Mouse (Mus musculus): Measurements from ENCODE around the gene Mical2.

Mical2 gene

GRCm38 (mm10) chr7:112278648-112279047, 53.0 kb downstream of the Mical2 start:
- no peak for DNase-seq (ENCODE audit: low read depth)

DNA sequence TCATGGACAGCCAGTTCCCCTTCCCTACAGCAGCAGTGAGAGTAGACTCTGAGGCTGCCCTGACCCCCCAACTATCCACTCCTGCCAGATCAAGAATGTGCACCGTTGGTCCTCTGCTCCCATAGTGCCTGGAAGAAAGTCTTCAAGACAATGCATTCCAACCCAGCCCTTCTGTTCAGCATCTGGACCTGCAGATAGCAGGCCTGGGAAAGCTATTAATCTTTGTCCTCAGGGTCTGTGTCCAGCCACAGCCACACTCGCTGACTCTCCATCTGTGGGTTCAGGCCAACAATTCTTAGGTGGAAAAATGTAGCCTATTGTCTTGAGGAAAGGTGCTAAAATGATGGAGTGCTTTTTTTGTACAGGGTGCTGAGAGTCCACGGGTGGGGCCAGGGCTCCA, 54.8 kb downstream of the Mical2 start:
- DNase-seq (ENCODE audit: low read depth), result no peak

DNA sequence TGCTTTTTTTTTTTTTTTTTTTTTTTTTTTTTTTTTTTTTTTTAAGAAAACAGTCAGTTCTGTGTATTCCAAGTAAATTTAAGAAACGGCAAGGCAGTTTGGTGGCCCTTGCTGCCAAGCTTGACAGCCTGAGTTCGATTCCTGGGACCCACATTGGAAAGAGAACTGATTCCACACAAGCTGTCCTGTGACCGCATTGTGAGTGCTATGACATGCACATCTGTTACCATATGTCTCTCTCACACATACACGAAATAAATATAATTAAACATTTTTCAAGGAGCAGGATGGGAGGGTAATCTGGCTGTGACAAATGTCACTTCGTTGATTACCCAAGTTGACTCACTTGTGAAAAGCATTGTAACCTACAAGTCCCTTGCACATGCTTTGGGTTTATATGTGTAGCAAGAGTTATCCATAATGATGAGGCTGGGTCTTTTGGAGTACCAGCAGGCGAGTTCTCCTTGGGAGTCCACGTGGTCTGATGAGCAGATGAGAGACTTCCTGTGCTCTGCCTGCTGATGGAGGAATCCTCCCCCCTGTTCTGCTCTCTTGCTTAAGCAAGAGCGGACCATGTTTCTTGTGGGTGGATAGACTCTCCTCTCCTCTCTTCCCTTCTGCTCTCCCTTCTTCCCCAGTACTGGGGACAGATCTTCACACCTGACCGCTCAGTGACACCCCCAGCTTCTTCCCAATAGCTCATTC, 58.1 kb downstream of the Mical2 start:
- DNase-seq (ENCODE audit: low read depth), result no peak

DNA sequence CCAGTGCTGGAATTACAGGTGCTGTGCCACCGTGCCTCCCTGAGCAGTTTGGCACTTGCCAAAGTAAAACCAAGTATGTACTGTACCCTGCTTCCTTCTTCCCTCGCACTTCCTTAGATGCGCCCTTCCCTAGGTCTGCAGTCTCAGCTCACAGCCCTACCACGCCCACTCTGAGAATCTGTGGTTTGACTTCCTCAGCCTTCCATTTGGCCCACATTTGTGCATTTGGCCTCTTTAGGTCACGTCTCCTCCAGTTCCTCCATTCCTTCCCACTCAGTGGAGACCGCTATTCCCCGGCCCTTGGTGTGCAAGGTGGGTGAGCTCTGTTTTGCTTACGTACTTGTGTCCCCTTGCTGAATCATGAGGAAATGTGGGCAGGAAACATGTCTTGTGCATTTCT, 59.9 kb downstream of the Mical2 start:
- DNase-seq (ENCODE audit: low read depth), result no peak

DNA sequence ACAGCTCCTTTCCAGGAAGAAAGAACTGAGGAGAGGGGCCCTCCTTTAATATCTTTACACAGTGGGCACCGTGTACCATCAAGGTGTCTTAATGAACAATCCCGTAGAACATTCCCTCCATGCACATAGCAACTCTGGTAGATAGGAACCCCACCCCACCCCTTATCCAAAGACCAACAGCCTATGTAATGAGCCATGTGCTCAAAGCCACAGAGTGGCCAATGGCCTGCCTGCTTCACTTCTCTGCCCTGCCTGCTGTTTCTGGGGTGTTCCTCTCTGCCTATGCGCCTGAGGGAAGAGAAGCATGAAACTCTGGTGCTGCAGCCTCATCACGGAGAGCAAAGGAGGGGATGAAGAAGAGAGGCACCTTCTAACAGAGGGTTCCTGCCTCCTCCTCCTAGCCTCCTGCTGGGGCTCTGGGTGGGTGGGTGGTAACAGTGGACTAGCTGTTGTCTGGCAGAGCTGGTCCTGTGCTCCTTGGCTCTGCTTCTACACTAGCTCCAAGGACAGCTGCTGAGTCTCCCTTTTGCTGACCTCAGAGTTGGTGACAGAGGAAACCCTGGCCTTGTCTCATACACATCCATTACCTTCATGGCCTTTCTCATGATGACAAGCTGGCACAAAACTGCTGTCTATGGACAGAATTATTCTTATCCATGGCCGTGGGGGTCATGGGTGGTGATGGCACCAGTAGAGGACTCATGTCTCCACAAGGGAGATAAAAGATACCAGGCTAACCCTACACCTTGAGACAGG, 62.9 kb downstream of the Mical2 start:
- DNase-seq (ENCODE audit: low read depth), result no peak

DNA sequence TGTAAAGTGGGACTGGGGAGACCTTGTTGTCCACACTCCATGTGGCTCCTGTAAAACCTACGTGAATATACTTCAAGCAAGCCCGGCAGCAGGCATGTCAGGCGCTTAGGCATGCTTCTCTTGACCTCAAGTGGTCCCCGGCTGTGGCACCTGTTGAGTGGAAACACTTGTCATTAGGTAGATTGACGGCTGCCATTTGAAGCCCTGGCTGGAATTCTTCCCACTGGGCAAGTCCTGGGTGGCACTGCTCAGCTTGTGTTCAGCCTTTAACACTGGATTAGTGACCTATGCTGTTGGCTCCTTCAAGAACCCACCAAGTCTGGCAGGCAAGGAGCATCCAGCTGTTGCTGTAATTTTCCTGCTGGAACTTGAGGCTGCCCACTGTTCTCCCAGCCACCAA, 63.9 kb downstream of the Mical2 start:
- DNase-seq (ENCODE audit: low read depth), result no peak

GRCm38 (mm10) chr7:112289990-112290389, 64.3 kb downstream of the Mical2 start:
- DNase-seq (ENCODE audit: low read depth), result no peak

GRCm38 (mm10) chr7:112293456-112294104, 67.9 kb downstream of the Mical2 start:
- DNase-seq (ENCODE audit: low read depth), result no peak

GRCm38 (mm10) chr7:112295426-112296221, 70.0 kb downstream of the Mical2 start:
- DNase-seq (ENCODE audit: low read depth), result no peak

- no peak for DNase-seq (ENCODE audit: low read depth)
These were observed 72.4 kb downstream of the Mical2 start for GRCm38 (mm10) chr7:112298032-112298431.

DNA sequence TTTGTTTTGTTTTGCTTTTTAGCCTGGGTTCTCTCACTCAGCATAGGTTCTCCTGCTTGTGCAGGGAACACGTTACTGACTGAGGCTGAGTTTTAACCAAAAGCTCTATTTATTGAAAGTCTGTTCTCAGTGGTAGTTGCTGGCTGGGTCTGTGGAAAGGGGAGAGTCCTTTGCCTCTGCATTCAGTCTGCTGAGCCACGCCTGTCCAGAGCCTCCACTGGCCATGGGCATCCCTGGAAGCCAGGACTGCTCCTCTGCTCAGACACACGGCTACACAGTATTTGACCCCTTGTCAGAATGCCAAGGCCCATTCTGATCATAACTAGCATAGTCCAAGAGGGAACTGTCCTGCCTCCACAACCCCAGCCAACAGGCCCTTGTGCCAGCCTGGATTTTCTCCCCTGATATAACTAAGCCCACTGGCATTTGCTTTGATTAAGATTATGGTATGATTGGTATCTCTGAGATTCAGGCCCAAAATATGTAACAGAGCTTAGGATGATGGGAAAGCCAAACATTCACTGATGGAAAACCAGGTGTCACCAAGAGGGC, 73.3 kb downstream of the Mical2 start:
- DNase-seq (ENCODE audit: low read depth), result no peak

GRCm38 (mm10) chr7:112299521-112300096, 74.0 kb downstream of the Mical2 start:
- DNase-seq (ENCODE audit: low read depth), result no peak

DNA sequence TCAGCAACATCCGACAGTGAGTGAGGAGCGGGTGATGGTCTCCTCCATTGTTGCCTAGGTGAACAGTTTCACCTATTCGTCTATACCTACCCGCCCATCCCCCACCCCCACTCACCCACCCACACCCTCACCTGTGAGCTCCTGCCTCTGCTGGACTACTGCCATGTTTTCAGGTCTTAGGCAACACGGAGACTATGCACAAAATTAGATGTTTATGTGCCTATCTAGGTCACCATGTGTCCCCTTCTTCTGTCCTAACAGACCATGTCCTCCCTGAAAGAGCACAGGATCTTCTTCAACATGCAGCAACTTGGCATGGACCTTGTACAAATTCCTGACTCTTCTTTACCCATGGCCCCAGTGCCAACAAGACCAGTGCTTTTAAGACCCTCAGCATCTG, 74.5 kb downstream of the Mical2 start:
- no peak for DNase-seq (ENCODE audit: low read depth)

GRCm38 (mm10) chr7:112301052-112301451, 75.4 kb downstream of the Mical2 start:
- no peak for DNase-seq (ENCODE audit: low read depth)

DNA sequence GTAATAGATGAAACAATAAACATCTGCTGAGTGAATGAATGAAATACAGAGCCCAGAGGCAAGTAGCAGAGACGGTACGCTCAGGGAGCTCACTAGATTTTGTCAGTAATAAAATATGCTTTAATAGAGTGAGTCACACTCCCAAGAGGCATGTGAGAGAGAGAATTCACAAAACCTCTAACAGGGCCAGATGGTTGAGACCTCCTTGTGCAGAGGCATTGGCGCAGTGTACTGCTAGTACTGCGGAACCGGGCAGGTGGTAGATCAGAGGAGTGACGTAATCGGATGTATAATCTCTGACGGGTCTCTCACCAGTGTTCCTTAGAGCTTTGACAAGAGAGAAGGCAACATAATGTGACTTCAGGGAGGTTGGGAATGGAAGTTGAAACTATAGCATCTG, 78.7 kb downstream of the Mical2 start:
- DNase-seq (ENCODE audit: low read depth), result no peak

DNA sequence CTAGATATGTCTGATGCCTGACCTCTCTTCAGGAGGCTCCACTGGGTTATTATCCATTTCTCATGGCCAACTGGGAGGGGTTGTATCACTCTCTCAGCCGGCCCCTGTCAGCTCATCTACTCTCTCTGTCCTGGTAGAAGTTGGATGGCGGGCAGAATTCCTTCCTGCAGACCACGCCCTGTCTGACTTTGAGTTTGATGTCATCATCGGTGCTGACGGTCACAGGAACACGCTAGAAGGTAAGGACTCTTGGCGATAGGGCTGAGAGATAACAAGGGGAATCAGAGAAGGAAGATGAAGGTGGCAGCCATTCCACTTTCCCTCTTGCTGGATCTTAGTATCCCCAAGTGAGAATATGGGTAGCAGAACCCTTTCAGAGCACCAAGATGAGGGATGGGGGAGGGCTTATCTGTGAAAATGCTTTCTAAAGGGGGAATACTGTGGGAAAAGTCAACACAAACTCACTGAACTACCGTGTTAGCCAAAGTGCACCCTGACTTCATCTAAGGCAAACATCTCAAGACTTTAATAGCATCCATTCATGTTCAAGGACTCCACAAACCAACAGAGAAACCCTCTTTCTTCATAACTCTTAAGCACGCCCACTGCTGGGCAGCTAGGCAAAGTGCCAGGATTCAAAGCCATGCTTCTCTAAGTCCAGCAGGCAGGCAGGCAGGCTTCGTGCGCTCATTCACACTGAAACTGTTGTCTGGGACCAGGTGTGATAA, 83.8 kb downstream of the Mical2 start:
- no peak for DNase-seq (ENCODE audit: low read depth)

DNA sequence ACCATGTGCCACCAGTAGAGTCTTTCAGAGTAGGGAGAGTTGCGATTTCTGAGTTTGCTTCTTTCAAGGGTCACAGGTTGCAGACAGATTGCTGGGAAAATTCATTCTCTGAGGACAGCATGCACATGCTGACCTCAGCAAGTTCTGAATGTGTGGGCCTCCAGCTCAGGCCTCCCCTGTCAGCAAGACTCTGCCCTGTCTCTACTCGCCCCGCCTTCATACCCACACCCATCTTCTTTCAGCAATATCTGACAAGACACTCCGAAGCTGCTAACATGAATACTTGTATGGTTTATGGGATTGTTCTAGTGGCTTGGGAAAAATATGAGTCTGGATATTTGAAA, 84.3 kb downstream of the Mical2 start:
- DNase-seq (ENCODE audit: low read depth), result no peak

DNA sequence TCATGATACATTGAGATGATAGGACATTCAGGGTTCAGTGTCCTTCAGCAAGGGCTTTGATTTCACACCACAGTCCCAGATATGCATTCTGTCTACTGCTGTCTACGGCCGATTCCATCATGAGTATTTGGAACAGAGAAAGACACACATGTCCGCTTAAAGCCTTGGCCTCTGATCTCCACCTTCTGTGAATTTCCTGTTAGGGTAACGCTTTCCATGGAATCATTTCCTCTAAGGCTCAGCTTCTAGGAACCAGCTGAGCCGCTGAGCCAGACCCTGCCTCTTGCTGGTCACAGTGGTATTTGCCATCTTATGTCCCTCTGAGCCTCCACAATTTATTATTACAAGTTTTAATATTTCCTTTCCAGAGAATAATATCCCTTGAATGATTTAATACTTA, 87.6 kb downstream of the Mical2 start:
- no peak for DNase-seq (ENCODE audit: low read depth)

- no peak for DNase-seq (ENCODE audit: low read depth)
These were observed 88.0 kb downstream of the Mical2 start for GRCm38 (mm10) chr7:112313670-112314069.

DNA sequence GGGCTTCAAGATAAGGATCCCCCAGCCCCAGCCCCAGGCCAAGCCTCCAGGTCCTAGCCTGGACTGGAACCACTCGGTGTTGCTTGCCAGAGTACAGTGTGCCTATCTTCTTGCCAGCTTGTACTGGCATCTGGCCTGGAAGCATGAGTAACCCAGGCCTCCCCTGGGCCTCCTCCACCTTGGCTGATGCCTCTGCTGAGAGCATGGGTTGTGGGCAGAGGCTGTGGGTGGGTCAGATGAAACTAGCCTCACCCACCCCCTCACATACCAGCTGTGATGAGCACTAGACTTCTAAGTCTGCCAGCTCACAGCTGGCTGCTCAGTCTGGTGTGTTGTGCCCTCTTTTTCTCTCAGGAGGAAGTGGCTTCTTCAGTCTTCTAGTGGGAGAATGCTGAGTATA, 90.6 kb downstream of the Mical2 start:
- no peak for DNase-seq (ENCODE audit: low read depth)

DNA sequence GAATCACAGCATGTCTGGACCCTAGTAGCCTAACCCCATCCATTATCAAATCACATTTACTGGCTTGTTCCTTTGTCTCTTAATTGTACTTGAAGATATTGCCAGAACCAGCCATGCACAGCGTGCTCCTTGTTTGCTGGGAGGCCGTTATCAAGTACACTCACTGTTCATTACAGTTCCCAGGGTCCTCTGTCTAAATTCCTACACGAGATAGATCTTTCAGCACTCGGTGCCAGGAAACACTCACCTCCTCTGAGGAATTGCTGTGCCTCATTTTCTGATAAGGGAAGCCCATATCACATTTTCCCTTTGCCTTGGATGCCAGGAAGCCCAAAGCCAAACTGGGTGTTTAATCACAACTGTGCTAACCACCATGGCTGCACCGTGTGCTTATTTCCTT, 91.8 kb downstream of the Mical2 start:
- DNase-seq (ENCODE audit: low read depth), result no peak

Data from c-Kit-positive CD71-negative TER-119-negative erythroid progenitor cells, embryonic 14.5 days (primary cell).